ENCODE assay signal across 8 mouse cellular contexts in the genomic region with DNA sequence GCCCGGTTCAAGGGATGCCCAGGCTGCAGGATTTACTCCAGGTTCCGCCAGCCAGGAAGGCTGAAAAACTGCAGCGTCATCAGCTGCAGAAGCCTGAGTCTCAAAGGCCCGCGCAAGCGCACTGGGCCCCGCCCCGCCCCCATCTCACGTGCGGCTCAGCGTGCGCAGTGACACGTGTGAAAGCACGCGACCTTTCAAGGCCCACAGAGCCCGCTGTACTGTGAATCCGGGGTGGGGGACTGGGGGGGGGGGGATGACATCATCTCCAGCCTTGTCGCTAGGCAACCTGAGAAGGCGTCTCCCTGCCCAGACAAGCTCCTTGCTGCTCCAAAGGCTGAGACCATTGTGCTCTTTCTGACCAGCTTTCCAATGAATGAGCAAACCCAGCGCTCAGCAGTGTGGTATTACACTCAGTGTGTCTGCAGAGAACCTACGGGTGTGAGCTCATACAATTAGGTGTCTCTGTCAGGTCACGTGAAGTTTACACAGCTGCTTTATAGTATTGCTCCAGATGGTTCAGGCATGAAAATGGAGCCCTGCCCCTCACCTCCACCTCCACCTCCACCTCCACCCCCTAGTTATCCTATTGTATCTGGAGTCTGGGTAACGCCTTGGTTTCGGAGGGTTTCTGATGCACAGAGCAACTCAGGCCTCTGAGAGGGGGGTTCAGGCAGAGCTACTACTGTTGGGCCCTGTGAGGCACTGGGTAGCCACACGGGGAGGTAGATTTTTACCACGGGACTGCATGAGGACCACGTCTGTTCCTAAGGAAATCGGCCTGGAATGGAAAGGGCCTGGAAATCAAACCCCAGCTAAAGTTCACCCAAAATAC. TPM values are rescaled to one million over a fixed set of nuclear protein-coding genes. Genes with fewer than 3 reads are reported as not detected.
A peak's percentile ranks its signal among the peaks of the same experiment; 100 is the strongest.
DNase-seq lines count a peak whose midpoint lies in the region; ATAC-seq lines count a peak whose summit lies in the region.

No protein-coding gene starts in this region.

- intact Hi-C loops in left cerebral cortex, postnatal 25 days (cut with DNase I) = loop anchor here (1.0 kb wide), 1 partner anchor 9 kb away; a partner anchor contains a TSS

- no peak overlapping the region for H3K27ac ChIP-seq in intestine, embryonic 16.5 days (ENCODE audit: low read length)

- peaks cover 9% of the 10 kb centered on the region for H3K4me1 ChIP-seq in intestine, embryonic 16.5 days (ENCODE audit: control insufficient read depth, insufficient read depth, low read length)

- WGBS in intestine, embryonic 16.5 days = 10% methylated on average over 28 of the region's 28 CpGs

- no peaks in the 10 kb centered on the region for H3K36me3 ChIP-seq in intestine, embryonic 16.5 days (ENCODE audit: control insufficient read depth, insufficient read depth, low read length)

- DNase-seq in adrenal gland, adult 2 months = peak; percentile 98
- DNase-seq in embryo, embryonic 11.5 days (ENCODE audit: low read depth, low spot score) = peak; percentile 95
- DNase-seq in gastrocnemius, postnatal 4 days (ENCODE audit: low spot score in 2 of 2) = peak; percentile 94 to 95
- DNase-seq in left cerebral cortex, postnatal 25 days (ENCODE audit: low spot score in 2 of 2) = peak; percentile 98
- peak; percentile 98 for DNase-seq in mesoderm, embryonic 11.5 days (ENCODE audit: low read depth, low spot score)
- DNase-seq in right cerebral cortex, postnatal 25 days = peak; percentile 96
- DNase-seq in urinary bladder, postnatal 4 days (ENCODE audit: low spot score in 2 of 2) = peak; percentile 94 to 95

- peak overlapping the region; percentile 24 for H3K4me3 ChIP-seq in intestine, embryonic 16.5 days (ENCODE audit: low read length)

- no peaks in the 10 kb centered on the region for H3K27me3 ChIP-seq in intestine, embryonic 16.5 days (replicated peaks; ENCODE audit: control insufficient read depth, insufficient read depth, low read length)

- ATAC-seq in intestine, embryonic 16.5 days = peak; percentile 92

- peak overlapping the region; percentile 30; the same call in 1 of the 2 replicates for H3K9ac ChIP-seq in intestine, embryonic 16.5 days (ENCODE audit: low read depth, low read length)

- H3K4me2 ChIP-seq in intestine, embryonic 16.5 days (ENCODE audit: low read depth, low read length) = peak overlapping the region; percentile 48

- H3K9me3 ChIP-seq in intestine, embryonic 16.5 days (ENCODE audit: control insufficient read depth, low read length) = no peaks in the 10 kb centered on the region

RNA-seq across cellular contexts. Expression of a gene that starts 9.4 kb away (rescaled TPM):
- total RNA-seq in adrenal gland, adult 2 months (2021) = 10 to 100 TPM in 1 of 2 experiments, 1 to 10 TPM in 1; 8.4 to 28.2 TPM
- polyA plus RNA-seq in adrenal gland, adult 2 months (2012; rRNA removed) = 21.5 and 26.5 TPM in 2 replicates
- total RNA-seq in gastrocnemius, postnatal 4 days (2021) = 10 to 100 TPM in 1 of 2 experiments, 1 to 10 TPM in 1; 9.8 to 15.6 TPM
- polyA plus RNA-seq in intestine, embryonic 16.5 days (2015; fragmentation: Nextera tagmentation; extraction: Ambion mirVana) = 0.77 and 0.83 TPM in 2 replicates
- 10 to 100 TPM; 20.6 to 30.6 TPM for total RNA-seq in left cerebral cortex, postnatal 25 days (2021)
